Mouse (Mus musculus) intestine, embryonic 14.5 days (tissue): ENCODE measurements around the gene Cfap46. TPM values are rescaled to one million over a fixed set of nuclear protein-coding genes. Genes with fewer than 3 reads are reported as not detected.

Experiments
- ATAC-seq: fragments of 200-750 bp; cut with Nextera tagmentation; replicated peaks from 2 replicates; pipeline ENCODE4 v1.8.0; 2017; ENCODE audit warnings: low read depth, moderate number of reproducible peaks, moderate TSS enrichment, moderate library complexity; ENCODE audit not compliant: low FRiP score, low TSS enrichment
- DNase-seq: peaks from one replicate; pipeline ENCODE4 v3.0.0-alpha.2; 2018; ENCODE audit warnings: low spot score
- H3K27ac ChIP-seq: fragments of 300-500 bp; sonication (generic); 2 replicates; pipeline ENCODE4 v1.5.1; 2014; ENCODE audit warnings: low read depth, mild to moderate bottlenecking, control low read depth
- H3K27me3 ChIP-seq: fragments of 300-500 bp; sonication (generic); replicated peaks from 2 replicates; pipeline ENCODE4 v1.6.1; 2014; ENCODE audit warnings: low read length, control low read depth; ENCODE audit not compliant: control insufficient read depth, insufficient read depth
- H3K36me3 ChIP-seq: fragments of 300-500 bp; sonication (generic); 2 replicates; pipeline ENCODE4 v1.6.1; 2014; ENCODE audit warnings: low read length, control low read depth; ENCODE audit not compliant: control insufficient read depth, insufficient read depth
- H3K4me1 ChIP-seq: fragments of 300-500 bp; sonication (generic); replicated peaks from 2 replicates; pipeline ENCODE4 v1.6.1; 2014; ENCODE audit warnings: low read length, control low read depth, mixed read lengths; ENCODE audit not compliant: control insufficient read depth, insufficient read depth
- H3K4me2 ChIP-seq: fragments of 300-500 bp; sonication (generic); 2 replicates; pipeline ENCODE4 v1.6.1; 2014; ENCODE audit warnings: low read length
- H3K4me3 ChIP-seq: fragments of 300-500 bp; sonication (generic); 2 replicates; pipeline ENCODE4 v1.5.1; 2014; ENCODE audit warnings: low read depth, low read length, control low read depth, mixed read lengths
- H3K9ac ChIP-seq: fragments of 300-500 bp; sonication (generic); 2 replicates; pipeline ENCODE4 v1.6.1; 2014; ENCODE audit warnings: mild to moderate bottlenecking, low read length
- H3K9me3 ChIP-seq: fragments of 300-500 bp; sonication (generic); 2 replicates; pipeline ENCODE4 v1.6.1; 2016; ENCODE audit warnings: low read length, control low read depth; ENCODE audit not compliant: control insufficient read depth
- WGBS: fragments of 180-500 bp; shearing (Covaris S2); extraction: QIAGEN DNeasy Blood & Tissue Kit; methylation state at CpG from one replicate; pipeline ENCODE4 v1.1.7; 2014; 5-methylcytosine and 5-hydroxymethylcytosine counted together
- polyA plus RNA-seq: library from polyadenylated mRNA; unstranded; fragments of >200 nt; fragmentation: Nextera tagmentation; extraction: Ambion mirVana; gene quantifications from 2 replicates; pipeline ENCODE4 v1.2.1, GENCODE M21; 2014

Gene Cfap46
- 0.14 and 0.17 TPM in 2 replicates for polyA plus RNA-seq

- WGBS = under 1% methylated on average over 31 of the region's 31 CpGs
- Histone ChIP-seq H3K27ac (no peak within 1 kb of the TSS), H3K9ac (peak within 1 kb of the TSS; percentile 30), H3K4me2 (peak within 1 kb of the TSS; percentile 97), H3K27me3 (0 out of 2 replicates have a peak, but pooled peaks cover 6% of the 10 kb centered on the region), H3K4me3 (peak within 1 kb of the TSS; percentile 61), H3K36me3 (no peaks in the 10 kb centered on the region), H3K9me3 (no peaks in the 10 kb centered on the region), H3K4me1 (0 out of 2 replicates have a peak, but pooled peaks cover 2% of the 10 kb centered on the region)
- ATAC-seq (peak; percentile 90), DNase-seq (peak; percentile 88)
Measured at GRCm38 (mm10) chr7:139683706-139684552, at the start of gene Cfap46. TSS of gene Cfap46 (minus strand) at chr7:139683817.

- no peak overlapping the region for H3K9ac ChIP-seq
- DNase-seq (no peak), ATAC-seq (no peak)
- peak overlapping the region; percentile 47; the same call in 1 of the 2 replicates for H3K27ac ChIP-seq
- H3K4me3 ChIP-seq = no peak overlapping the region
- H3K4me2 ChIP-seq = no peak overlapping the region
- 19% methylated on average over 8 of the region's 8 CpGs for WGBS
- no peaks in the 10 kb centered on the region; the same call in 1 of the 2 replicates for H3K4me1 ChIP-seq
- H3K9me3 ChIP-seq = no peaks in the 10 kb centered on the region
- no peaks in the 10 kb centered on the region for H3K36me3 ChIP-seq
- no peaks in the 10 kb centered on the region for H3K27me3 ChIP-seq
Measured at GRCm38 (mm10) chr7:139731276-139731696, 47.7 kb upstream of the Cfap46 start.

GRCm38 (mm10) chr7:139727072-139727471 is 43.5 kb upstream of the Cfap46 start:
- H3K4me1 ChIP-seq = no peaks in the 10 kb centered on the region; the same call in 1 of the 2 replicates
- no peak overlapping the region for H3K4me3 ChIP-seq
- no peak overlapping the region for H3K9ac ChIP-seq
- no peaks in the 10 kb centered on the region for H3K9me3 ChIP-seq
- ATAC-seq (no peak), DNase-seq (no peak)
- H3K27ac ChIP-seq = no peak overlapping the region
- no peaks in the 10 kb centered on the region for H3K36me3 ChIP-seq
- WGBS = 48% methylated on average over 3 of the region's 3 CpGs
- no peaks in the 10 kb centered on the region for H3K27me3 ChIP-seq
- no peak overlapping the region for H3K4me2 ChIP-seq

- Histone ChIP-seq H3K36me3 (no peaks in the 10 kb centered on the region), H3K9ac (no peak overlapping the region), H3K27ac (no peak overlapping the region), H3K4me2 (no peak overlapping the region), H3K4me1 (no peaks in the 10 kb centered on the region), H3K9me3 (no peaks in the 10 kb centered on the region), H3K27me3 (no peaks in the 10 kb centered on the region), H3K4me3 (no peak overlapping the region)
- ATAC-seq (no peak), DNase-seq (no peak)
- 29% methylated on average over 1 of the region's 1 CpGs for WGBS
Measured at GRCm38 (mm10) chr7:139725641-139726040, 42.0 kb upstream of the Cfap46 start.

GRCm38 (mm10) chr7:139723986-139724385 is 40.4 kb upstream of the Cfap46 start:
- Histone ChIP-seq H3K9ac (no peak overlapping the region), H3K27me3 (no peaks in the 10 kb centered on the region), H3K4me3 (no peak overlapping the region), H3K4me1 (no peaks in the 10 kb centered on the region), H3K36me3 (no peaks in the 10 kb centered on the region), H3K4me2 (no peak overlapping the region), H3K9me3 (no peaks in the 10 kb centered on the region), H3K27ac (no peak overlapping the region)
- whole genome bisulfite sequencing = 82% methylated on average over 4 of the region's 4 CpGs
- DNase-seq = peak; percentile 6
- ATAC-seq = no peak

GRCm38 (mm10) chr7:139721196-139721595 is 37.6 kb upstream of the Cfap46 start:
- H3K9ac ChIP-seq = no peak overlapping the region
- no peak overlapping the region for H3K27ac ChIP-seq
- no peaks in the 10 kb centered on the region for H3K9me3 ChIP-seq
- no peak overlapping the region for H3K4me3 ChIP-seq
- no peaks in the 10 kb centered on the region for H3K4me1 ChIP-seq
- 91% methylated on average over 2 of the region's 2 CpGs for WGBS
- H3K27me3 ChIP-seq = no peaks in the 10 kb centered on the region
- H3K36me3 ChIP-seq = no peaks in the 10 kb centered on the region
- H3K4me2 ChIP-seq = no peak overlapping the region
- DNase-seq = peak; percentile 12
- no peak for ATAC-seq

GRCm38 (mm10) chr7:139717781-139718180 is 34.2 kb upstream of the Cfap46 start:
- H3K4me1 ChIP-seq = no peaks in the 10 kb centered on the region
- H3K4me3 ChIP-seq = no peak overlapping the region
- no peak overlapping the region for H3K9ac ChIP-seq
- WGBS = 80% methylated on average over 8 of the region's 8 CpGs
- H3K4me2 ChIP-seq = no peak overlapping the region
- no peaks in the 10 kb centered on the region for H3K36me3 ChIP-seq
- DNase-seq (no peak), ATAC-seq (no peak)
- no peaks in the 10 kb centered on the region for H3K9me3 ChIP-seq
- no peak overlapping the region for H3K27ac ChIP-seq
- H3K27me3 ChIP-seq = no peaks in the 10 kb centered on the region

- Histone ChIP-seq H3K9ac (no peak overlapping the region), H3K27ac (no peak overlapping the region), H3K36me3 (no peaks in the 10 kb centered on the region), H3K4me3 (no peak overlapping the region), H3K4me1 (0 out of 2 replicates have a peak, but pooled peaks cover 3% of the 10 kb centered on the region), H3K27me3 (no peaks in the 10 kb centered on the region), H3K9me3 (no peaks in the 10 kb centered on the region), H3K4me2 (no peak overlapping the region)
- ATAC-seq (no peak), DNase-seq (no peak)
Measured at GRCm38 (mm10) chr7:139711821-139712220, 28.2 kb upstream of the Cfap46 start.
